Mouse (Mus musculus) olfactory bulb, adult 2 months (tissue): ENCODE measurements around the gene Cldn5. TPM values are rescaled to one million over a fixed set of nuclear protein-coding genes. Genes with fewer than 3 reads are reported as not detected.

Experiments used
- H3K27ac ChIP-seq: fragments of 200-500 bp; 2 replicates; pipeline ENCODE4 v1.5.1; 2012; ENCODE audit warnings: low read depth, low read length; ENCODE audit not compliant: insufficient read depth
- H3K4me1 ChIP-seq: fragments of 200-500 bp; 2 replicates; pipeline ENCODE4 v1.6.1; 2012; ENCODE audit warnings: low read length; ENCODE audit not compliant: control insufficient read depth, insufficient read depth
- H3K4me3 ChIP-seq: fragments of 200-500 bp; 2 replicates; pipeline ENCODE4 v1.5.1; 2012; ENCODE audit warnings: mild to moderate bottlenecking, low read depth, low read length, moderate library complexity; ENCODE audit not compliant: insufficient read depth
- CTCF ChIP-seq: fragments of 200-500 bp; IDR thresholded peaks from 2 replicates; pipeline ENCODE4 v1.5.1; 2012; ENCODE audit warnings: low read depth, mild to moderate bottlenecking, low read length, moderate library complexity; ENCODE audit not compliant: insufficient read depth
- POLR2A ChIP-seq: fragments of 200-500 bp; IDR thresholded peaks from 2 replicates; pipeline ENCODE4 v1.6.1; 2012; ENCODE audit warnings: mild to moderate bottlenecking, low read depth, low read length, moderate library complexity; ENCODE audit not compliant: insufficient read depth
- WGBS: fragments of 180-500 bp; shearing (Covaris S2); methylation state at CpG from one replicate; pipeline ENCODE4 v1.1.7; 2018; 5-methylcytosine and 5-hydroxymethylcytosine counted together
- polyA plus RNA-seq: library from polyadenylated mRNA; stranded (reverse); fragments of >200 nt; gene quantifications from 2 replicates; pipeline ENCODE4 v1.2.4, GENCODE M21; 2012; ENCODE audit warnings: low replicate concordance; ENCODE audit not compliant: missing spikeins, insufficient read depth, insufficient read length

Cldn5 gene
- polyA plus RNA-seq, 1 experiment, result not detected

DNA sequence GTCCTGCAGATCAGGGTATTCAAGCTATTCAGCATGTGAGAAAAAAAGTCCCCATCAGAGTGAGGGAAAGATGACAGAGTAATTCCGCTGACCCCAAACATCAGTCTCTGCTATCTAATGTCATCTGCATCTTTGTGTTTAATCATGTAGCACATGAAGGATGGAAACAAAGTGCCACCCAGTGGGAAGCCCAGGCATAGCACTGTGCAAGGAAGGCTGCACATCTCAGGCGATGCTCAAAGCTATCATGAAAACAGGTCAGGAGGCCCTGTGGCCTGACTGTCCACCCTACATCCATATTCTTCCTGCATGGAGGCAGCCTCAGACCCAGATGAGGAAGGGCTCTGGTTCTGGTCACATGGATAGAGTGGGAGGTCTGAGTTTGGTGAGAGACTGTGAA lies 22.2 kb downstream of the Cldn5 start:
- WGBS, result 42% methylated on average over 2 of the region's 2 CpGs
- Histone ChIP-seq H3K27ac (no peak overlapping the region), H3K4me3 (no peak overlapping the region), H3K4me1 (no peaks in the 10 kb centered on the region)
- TF ChIP-seq CTCF (0 out of 2 replicates have a peak, but pooled peaks have one; percentile 23), POLR2A (no peak)

GRCm38 (mm10) chr16:18805746-18806145 lies 29.1 kb downstream of the Cldn5 start:
- TF ChIP-seq POLR2A (no peak), CTCF (no peak)
- Histone ChIP-seq H3K4me1 (no peaks in the 10 kb centered on the region), H3K4me3 (no peak overlapping the region), H3K27ac (no peak overlapping the region)
- 48% methylated on average over 2 of the region's 2 CpGs for WGBS

GRCm38 (mm10) chr16:18809001-18809400 lies 32.4 kb downstream of the Cldn5 start:
- H3K27ac ChIP-seq, result no peak overlapping the region
- peaks cover 4% of the 10 kb centered on the region for H3K4me1 ChIP-seq
- TF ChIP-seq CTCF, result no peak
- TF ChIP-seq POLR2A, result no peak
- WGBS, result 92% methylated on average over 5 of the region's 5 CpGs
- H3K4me3 ChIP-seq, result no peak overlapping the region

- H3K4me3 ChIP-seq, result peak overlapping the region; percentile 82
- WGBS, result 5% methylated on average over 5 of the region's 5 CpGs
- peaks cover 4% of the 10 kb centered on the region for H3K4me1 ChIP-seq
- TF ChIP-seq CTCF (no peak), POLR2A (no peak)
- no peak overlapping the region for H3K27ac ChIP-seq
Observed at GRCm38 (mm10) chr16:18811032-18811431, 34.4 kb downstream of the Cldn5 start.

GRCm38 (mm10) chr16:18811468-18812384 lies 35.1 kb downstream of the Cldn5 start, which contains the start of the genes Ufd1 and Cdc45:
Ufd1 (plus strand) TSS chr16:18811779.
Cdc45 (minus strand) TSS chr16:18811987.
- TF ChIP-seq CTCF (no peak), POLR2A (0 out of 2 replicates have a peak, but pooled peaks have one; percentile 40)
- peak within 1 kb of the TSS; percentile 82 for H3K4me3 ChIP-seq
- H3K4me1 ChIP-seq, result peaks cover 4% of the 10 kb centered on the region
- WGBS, result under 1% methylated on average over 42 of the region's 42 CpGs
- no peak within 1 kb of the TSS for H3K27ac ChIP-seq

DNA sequence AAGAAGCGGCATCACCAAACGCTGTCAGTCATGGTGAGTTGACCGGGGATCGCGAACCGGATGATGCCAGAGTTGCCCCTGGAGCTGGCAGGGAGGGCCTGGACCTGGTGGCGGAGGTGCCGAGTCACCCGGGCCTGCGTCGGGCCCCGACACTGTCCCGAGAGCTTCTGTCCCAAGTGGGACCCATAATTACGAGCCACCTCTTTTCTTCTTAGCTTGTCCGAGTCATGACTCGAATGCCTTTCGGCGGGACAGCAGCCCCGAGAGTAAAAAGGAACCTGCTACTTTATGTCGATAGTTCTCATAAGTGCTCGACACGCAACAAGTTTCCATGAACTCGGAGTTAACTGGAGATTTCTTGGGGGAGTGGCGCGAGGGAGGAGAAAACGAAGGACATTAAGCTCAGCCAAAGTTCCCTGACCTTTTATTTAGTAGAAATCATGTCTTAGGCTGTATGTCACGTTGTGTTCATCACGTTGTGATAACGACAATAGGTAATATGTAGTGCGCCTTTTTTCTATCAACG lies 35.8 kb downstream of the Cldn5 start:
- 2% methylated on average over 31 of the region's 31 CpGs for WGBS
- Histone ChIP-seq H3K27ac (no peak overlapping the region), H3K4me1 (peaks cover 4% of the 10 kb centered on the region), H3K4me3 (peak overlapping the region; percentile 82)
- TF ChIP-seq CTCF (no peak), POLR2A (peak; percentile 3; the same call in 1 of the 2 replicates)

GRCm38 (mm10) chr16:18822356-18822755 lies 45.7 kb downstream of the Cldn5 start:
- 51% methylated on average over 1 of the region's 1 CpGs for WGBS
- H3K4me1 ChIP-seq, result no peaks in the 10 kb centered on the region
- H3K4me3 ChIP-seq, result no peak overlapping the region
- H3K27ac ChIP-seq, result no peak overlapping the region
- TF ChIP-seq CTCF (no peak), POLR2A (no peak)

DNA sequence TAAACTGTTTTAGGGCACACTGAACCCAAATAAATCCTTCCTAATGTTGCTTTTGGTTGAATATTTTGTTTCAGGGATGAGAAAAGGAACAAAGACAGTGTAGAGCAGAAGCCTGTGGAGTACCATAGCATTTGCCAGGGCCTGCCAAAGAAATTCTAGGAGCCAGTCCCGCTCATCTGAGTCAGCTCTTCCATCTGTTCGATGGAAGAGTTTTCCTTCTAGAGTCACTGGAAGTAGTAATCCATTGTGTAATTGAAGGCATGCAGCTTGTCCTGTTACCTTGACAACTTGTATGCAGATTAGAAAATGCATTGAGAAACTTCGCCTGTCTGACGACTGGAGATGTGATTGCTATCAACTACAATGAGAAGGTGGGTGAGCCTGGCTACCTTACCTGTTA lies 46.3 kb downstream of the Cldn5 start:
- H3K4me1 ChIP-seq, result no peaks in the 10 kb centered on the region
- WGBS, result 57% methylated on average over 4 of the region's 4 CpGs
- no peak overlapping the region for H3K27ac ChIP-seq
- H3K4me3 ChIP-seq, result no peak overlapping the region
- TF ChIP-seq POLR2A, result no peak
- no peak for TF ChIP-seq CTCF

Other genes starting within 250 kb of the Cldn5 start
- not detected in 2 replicates for gene Tbx1, start 186.2 kb upstream of the Cldn5 start, polyA plus RNA-seq
- gene Gp1bb, start 154.4 kb upstream of the Cldn5 start, polyA plus RNA-seq, result not detected in 2 replicates
- gene Gm49601, start 150.4 kb upstream of the Cldn5 start, polyA plus RNA-seq, result not detected in 2 replicates
- not detected in 2 replicates for gene Sept5, start 146.9 kb upstream of the Cldn5 start, polyA plus RNA-seq
- gene Ufd1, start 34.9 kb downstream of the Cldn5 start, polyA plus RNA-seq, result 154 TPM in 1 of 2 replicates, not detected in the other
- gene Cdc45, start 35.1 kb downstream of the Cldn5 start, polyA plus RNA-seq, result not detected in 2 replicates
- gene 2510002D24Rik, start 59.7 kb downstream of the Cldn5 start, polyA plus RNA-seq, result not detected in 2 replicates
- not detected in 2 replicates for gene Gm28539, start 59.7 kb downstream of the Cldn5 start, polyA plus RNA-seq
- not detected in 2 replicates for gene Mrpl40, start 100.0 kb downstream of the Cldn5 start, polyA plus RNA-seq
- gene Hira, start 100.2 kb downstream of the Cldn5 start, polyA plus RNA-seq, result not detected in 2 replicates